Mouse (Mus musculus) small intestine, adult 2 months (tissue): ENCODE results near the gene Tph2. TPM values are rescaled to one million over a fixed set of nuclear protein-coding genes. Genes with fewer than 3 reads are reported as not detected.

Experiments
- H3K27ac ChIP-seq: fragments of 200-500 bp; 2 replicates; pipeline ENCODE4 v1.5.1; 2012; ENCODE audit warnings: low read depth, low read length, control low read depth, inconsistent platforms; ENCODE audit not compliant: insufficient read depth
- H3K27me3 ChIP-seq: fragments of 200-500 bp; 2 replicates; pipeline ENCODE4 v1.6.1; 2012; ENCODE audit warnings: mild to moderate bottlenecking, moderate library complexity, low read length, inconsistent platforms; ENCODE audit not compliant: control insufficient read depth, insufficient read depth
- H3K36me3 ChIP-seq: fragments of 200-500 bp; 2 replicates; pipeline ENCODE4 v1.6.1; 2012; ENCODE audit warnings: mild to moderate bottlenecking, low read length, control low read depth, inconsistent platforms; ENCODE audit not compliant: control insufficient read depth, insufficient read depth
- H3K4me1 ChIP-seq: fragments of 200-500 bp; 2 replicates; pipeline ENCODE4 v1.6.1; 2012; ENCODE audit warnings: low read length, inconsistent platforms, mixed read lengths; ENCODE audit not compliant: control insufficient read depth, insufficient read depth, insufficient read length
- H3K4me3 ChIP-seq: fragments of 200-500 bp; 2 replicates; pipeline ENCODE4 v1.5.1; 2012; ENCODE audit warnings: low read depth, mild to moderate bottlenecking, control low read depth, inconsistent platforms, low read length, moderate library complexity
- CTCF ChIP-seq: fragments of 200-500 bp; IDR thresholded peaks from 2 replicates; pipeline ENCODE4 v1.5.1; 2012; ENCODE audit warnings: low read depth, mild to moderate bottlenecking, control low read depth, inconsistent platforms, low read length, moderate library complexity, mixed read lengths; ENCODE audit not compliant: insufficient replicate concordance, insufficient read length; ENCODE audit errors: extremely low read depth
- POLR2A ChIP-seq: fragments of 200-500 bp; IDR thresholded peaks from 2 replicates; pipeline ENCODE4 v1.6.1; 2012; ENCODE audit warnings: low read depth, mild to moderate bottlenecking, control low read depth, inconsistent platforms, low read length, moderate library complexity
- WGBS: fragments of 180-500 bp; shearing (Covaris S2); methylation state at CpG from one replicate; pipeline ENCODE4 v1.1.7; 2018; 5-methylcytosine and 5-hydroxymethylcytosine counted together
- polyA plus RNA-seq: library from polyadenylated mRNA; depleted of rRNA; stranded (reverse); fragments of >200 nt; gene quantifications from 2 replicates; pipeline ENCODE4 v1.2.3, GENCODE M21; 2012; rRNA removed

The Tph2 gene
- polyA plus RNA-seq, 1 experiment = not detected

- Histone ChIP-seq H3K27ac (no peak overlapping the region), H3K27me3 (no peaks in the 10 kb centered on the region), H3K4me3 (no peak overlapping the region), H3K36me3 (no peaks in the 10 kb centered on the region), H3K4me1 (no peaks in the 10 kb centered on the region)
- no peak for TF ChIP-seq CTCF
- TF ChIP-seq POLR2A = no peak
- 62% methylated on average over 7 of the region's 7 CpGs for WGBS
These were observed 124.1 kb downstream of the Tph2 start for GRCm38 (mm10) chr10:115060759-115061158.

GRCm38 (mm10) chr10:115051602-115052001, 133.2 kb downstream of the Tph2 start:
- Histone ChIP-seq H3K36me3 (no peaks in the 10 kb centered on the region), H3K4me1 (no peaks in the 10 kb centered on the region), H3K4me3 (no peak overlapping the region), H3K27me3 (no peaks in the 10 kb centered on the region), H3K27ac (no peak overlapping the region)
- WGBS = 57% methylated on average over 4 of the region's 4 CpGs
- TF ChIP-seq CTCF (peak; percentile 42; the same call in 1 of the 2 replicates), POLR2A (no peak)

GRCm38 (mm10) chr10:115050674-115051073, 134.1 kb downstream of the Tph2 start:
- TF ChIP-seq POLR2A (no peak), CTCF (no peak)
- Histone ChIP-seq H3K4me3 (no peak overlapping the region), H3K4me1 (no peaks in the 10 kb centered on the region), H3K27me3 (no peaks in the 10 kb centered on the region), H3K36me3 (no peaks in the 10 kb centered on the region), H3K27ac (no peak overlapping the region)
- WGBS = 84% methylated on average over 12 of the region's 12 CpGs

DNA sequence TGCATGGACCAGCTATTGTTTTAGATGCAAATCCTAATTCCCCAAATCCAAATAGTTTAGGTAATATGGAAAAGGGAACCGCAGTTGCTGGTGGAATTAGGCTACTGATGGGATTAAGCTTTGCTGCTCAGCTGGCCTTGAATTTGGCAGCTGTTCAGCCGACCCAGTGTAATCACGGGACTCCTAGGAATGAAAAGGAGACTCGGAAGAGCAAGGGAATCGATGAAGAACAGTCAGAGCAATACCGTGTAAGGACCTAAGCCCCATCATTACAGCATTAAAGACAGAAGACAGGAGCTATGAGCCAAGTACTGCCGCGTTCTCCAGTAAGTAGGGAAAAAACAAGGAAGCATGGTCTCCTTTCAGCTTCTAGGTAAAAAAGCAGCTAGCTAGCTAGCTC, 134.6 kb downstream of the Tph2 start:
- no peaks in the 10 kb centered on the region for H3K4me1 ChIP-seq
- no peak overlapping the region for H3K27ac ChIP-seq
- 53% methylated on average over 8 of the region's 8 CpGs for WGBS
- TF ChIP-seq CTCF (no peak), POLR2A (no peak)
- H3K36me3 ChIP-seq = no peaks in the 10 kb centered on the region
- H3K27me3 ChIP-seq = no peaks in the 10 kb centered on the region
- no peak overlapping the region for H3K4me3 ChIP-seq

- Histone ChIP-seq H3K27ac (no peak overlapping the region), H3K27me3 (no peaks in the 10 kb centered on the region), H3K4me1 (no peaks in the 10 kb centered on the region), H3K36me3 (no peaks in the 10 kb centered on the region), H3K4me3 (no peak overlapping the region)
- no peak for TF ChIP-seq POLR2A
- TF ChIP-seq CTCF = no peak
- WGBS = 85% methylated on average over 2 of the region's 2 CpGs
These were observed 136.3 kb downstream of the Tph2 start for GRCm38 (mm10) chr10:115048565-115048964.

DNA sequence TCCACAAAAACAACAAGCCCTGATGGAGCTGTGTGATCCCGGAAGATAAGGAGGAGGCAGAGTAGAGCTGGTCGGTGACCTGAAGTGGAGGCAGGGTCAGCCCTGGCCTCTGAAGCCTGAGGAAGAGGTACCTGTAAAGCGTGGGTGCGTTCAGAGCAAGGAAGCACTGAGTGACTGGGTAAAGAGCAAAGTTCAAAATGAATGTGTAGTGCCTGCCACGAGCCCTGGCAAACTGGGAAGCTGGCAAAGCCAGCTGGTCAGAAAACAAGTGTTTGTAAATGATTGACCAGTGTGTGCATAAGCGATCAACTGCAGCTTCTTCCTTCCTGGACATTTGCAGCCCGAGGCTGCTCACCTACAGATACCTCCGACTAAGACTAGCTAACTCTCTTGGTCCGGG, 149.1 kb downstream of the Tph2 start:
- Histone ChIP-seq H3K4me1 (no peaks in the 10 kb centered on the region), H3K4me3 (no peak overlapping the region)
- 37% methylated on average over 9 of the region's 9 CpGs for WGBS

More for the DNA sequence above, 149.1 kb downstream of the Tph2 start:
- Histone ChIP-seq H3K36me3 (no peaks in the 10 kb centered on the region), H3K27ac (no peak overlapping the region), H3K27me3 (no peaks in the 10 kb centered on the region)
- TF ChIP-seq CTCF (no peak), POLR2A (no peak)

Other genes with a start within 250 kb of the Tph2 start
- gene Tbc1d15, start 66.4 kb upstream of the Tph2 start, polyA plus RNA-seq = 1.8 and 6.2 TPM in 2 replicates
- gene Rab21, start 130.6 kb upstream of the Tph2 start, polyA plus RNA-seq = 12.6 and 28.8 TPM in 2 replicates
- 17.0 and 29.9 TPM in 2 replicates for gene Tmem19, start 177.5 kb upstream of the Tph2 start, polyA plus RNA-seq
- 1.5 and 2.1 TPM in 2 replicates for gene Thap2, start 199.4 kb upstream of the Tph2 start, polyA plus RNA-seq
- gene Zfc3h1, start 199.9 kb upstream of the Tph2 start, polyA plus RNA-seq = 3.3 and 5.3 TPM in 2 replicates